Mouse (Mus musculus) cerebellum, postnatal 36 days (tissue): ENCODE measurements around the gene Sf3b2.
"Not testable (repeated sequence)": the region's sequence is repeated elsewhere in the genome, so short reads cannot be mapped to it uniquely, and the experiment has no call there.

Source experiments
- DNase-seq, 2 experiments: peaks; one replicate each; pipeline ENCODE4 v3.0.0; 2021 to 2022; ENCODE audit warnings: mixed read lengths in 2 of 2

Gene Sf3b2

DNA sequence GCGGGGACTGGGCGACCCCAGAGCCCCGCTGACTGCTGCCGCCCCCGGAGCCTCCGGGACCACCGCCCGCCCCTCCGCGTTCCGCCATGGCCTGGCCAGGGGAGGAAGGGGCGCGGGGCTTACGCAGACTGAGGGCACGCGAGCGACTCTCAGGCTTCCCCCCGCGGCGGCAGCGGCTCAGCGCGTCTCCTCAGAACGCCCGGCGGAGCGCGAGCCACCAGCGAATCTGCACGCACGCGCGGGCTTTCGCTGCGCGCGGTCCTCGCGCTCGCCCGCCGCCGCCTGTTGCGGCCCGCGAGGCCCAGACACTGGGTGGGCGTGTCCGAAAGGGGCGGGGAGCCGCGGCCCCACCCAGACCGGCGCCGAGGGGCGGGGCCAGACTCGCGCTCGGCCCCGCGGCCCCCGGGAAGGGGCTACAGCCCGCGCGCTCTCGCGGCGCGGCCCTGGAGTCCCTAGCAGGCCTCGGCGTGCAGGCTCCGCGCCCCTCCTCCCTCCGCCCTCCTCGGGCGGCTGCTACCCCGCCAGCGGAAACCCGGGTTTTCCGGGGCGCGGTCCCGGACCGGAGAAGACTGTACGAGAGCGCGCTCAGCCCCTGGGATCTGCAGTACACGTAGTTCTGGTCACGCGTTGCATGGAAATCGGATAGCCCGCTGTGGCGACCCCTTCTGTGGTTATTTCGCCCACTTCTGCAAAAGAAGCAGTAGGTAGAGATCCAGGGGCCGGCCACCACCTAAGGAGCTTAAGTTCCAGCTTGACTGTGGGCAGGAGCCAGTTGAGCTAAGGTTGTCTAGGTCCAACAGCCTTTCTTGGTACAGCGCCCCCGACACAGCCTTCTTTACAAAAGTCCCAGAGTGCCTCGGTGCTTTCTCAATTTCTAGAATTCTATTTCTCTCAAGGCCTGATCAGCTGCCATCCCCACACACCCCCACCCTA lies 22.2 kb downstream of the Sf3b2 start, which contains the start of gene Pacs1:
Gene Pacs1, minus strand, starts transcription at position 319 of the 933 bp plus-strand sequence.
- peak; percentile 76 to 83 for DNase-seq

DNA sequence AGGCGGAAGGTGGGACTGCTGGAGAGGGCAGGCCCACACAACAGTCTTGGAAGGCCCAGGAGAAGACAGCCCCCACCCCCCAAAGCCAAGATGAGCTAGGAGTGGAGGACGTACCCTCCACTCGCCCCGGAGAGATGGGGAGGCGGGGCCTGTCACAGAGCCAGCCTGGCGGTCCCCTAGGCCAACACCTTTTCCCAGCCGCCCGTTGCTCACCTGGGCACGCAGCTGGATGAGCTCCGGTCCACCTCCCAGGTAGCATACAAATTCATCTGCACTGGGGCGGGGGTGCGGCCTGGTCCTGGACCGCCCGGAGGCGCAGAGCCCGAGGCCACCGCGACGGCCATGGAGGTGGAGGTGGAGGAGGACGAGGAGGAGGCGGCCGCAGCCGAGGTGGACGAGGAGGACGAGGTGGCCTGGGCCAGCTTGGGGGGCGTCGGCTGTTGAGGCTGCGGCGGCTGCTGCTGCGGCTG lies 22.9 kb downstream of the Sf3b2 start:
- peak; percentile 25 to 41 for DNase-seq

- no peak for DNase-seq
Observed at GRCm38 (mm10) chr19:5271430-5271829, 23.8 kb downstream of the Sf3b2 start.

- no peak for DNase-seq
Observed at GRCm38 (mm10) chr19:5269392-5269791, 25.9 kb downstream of the Sf3b2 start.

DNA sequence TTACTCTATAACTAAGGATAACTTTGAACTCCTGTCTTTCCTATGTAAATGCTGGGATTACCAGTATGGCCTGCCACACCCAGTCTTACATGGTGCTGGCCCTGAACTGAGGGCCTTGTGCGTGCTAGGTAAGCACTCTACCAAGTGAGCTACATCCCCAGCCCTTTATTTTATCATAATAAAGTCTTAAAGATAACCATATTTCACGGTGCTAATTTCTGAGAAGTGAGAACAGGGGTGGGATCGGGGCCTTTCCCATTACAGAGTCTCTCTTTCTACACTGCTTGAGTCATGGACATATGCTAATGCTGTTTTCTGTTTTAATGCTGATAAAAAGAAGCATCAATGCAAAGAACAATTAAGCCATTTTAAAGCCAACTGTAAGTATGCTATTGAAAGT lies 26.4 kb downstream of the Sf3b2 start:
- no peak for DNase-seq

DNA sequence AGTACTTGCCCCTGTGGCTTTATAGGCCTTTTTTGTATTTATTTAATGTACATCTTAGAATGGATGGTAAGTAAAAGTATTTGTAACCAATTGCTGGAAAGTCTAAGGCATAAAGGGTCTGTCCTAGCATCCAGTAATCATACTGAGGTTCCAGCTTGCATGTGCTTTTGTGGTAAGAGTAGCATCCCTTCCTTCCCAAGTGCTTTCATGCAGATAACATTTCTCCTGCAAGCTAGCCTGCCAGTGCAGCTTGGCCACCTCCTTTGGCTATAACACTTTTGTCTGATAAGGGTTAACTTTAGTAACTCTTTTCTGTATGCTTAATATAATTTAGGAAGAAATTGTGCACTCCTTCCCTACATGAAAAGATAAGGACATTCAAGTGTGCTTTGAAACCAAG lies 27.2 kb downstream of the Sf3b2 start:
- DNase-seq: no peak

DNA sequence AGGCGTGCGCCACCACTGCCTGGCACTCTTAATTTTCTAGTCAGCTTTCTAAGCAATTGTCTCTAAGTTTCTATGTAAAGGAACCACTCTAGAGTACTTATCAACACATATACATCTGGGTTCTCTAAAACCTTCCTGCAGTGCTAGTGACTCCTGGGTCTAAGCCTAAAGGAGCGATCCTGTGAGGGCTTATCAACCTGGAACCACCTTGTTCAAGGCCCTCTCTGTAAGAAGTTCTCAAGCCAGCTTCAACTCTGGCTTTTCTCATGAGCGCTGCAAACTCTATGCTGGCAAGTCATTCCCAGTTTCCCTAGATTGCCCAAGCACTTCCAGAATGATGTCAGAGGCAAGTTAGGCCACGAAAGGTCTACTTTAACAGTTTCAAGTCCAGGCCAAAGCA lies 28.2 kb downstream of the Sf3b2 start:
- DNase-seq: no peak

DNA sequence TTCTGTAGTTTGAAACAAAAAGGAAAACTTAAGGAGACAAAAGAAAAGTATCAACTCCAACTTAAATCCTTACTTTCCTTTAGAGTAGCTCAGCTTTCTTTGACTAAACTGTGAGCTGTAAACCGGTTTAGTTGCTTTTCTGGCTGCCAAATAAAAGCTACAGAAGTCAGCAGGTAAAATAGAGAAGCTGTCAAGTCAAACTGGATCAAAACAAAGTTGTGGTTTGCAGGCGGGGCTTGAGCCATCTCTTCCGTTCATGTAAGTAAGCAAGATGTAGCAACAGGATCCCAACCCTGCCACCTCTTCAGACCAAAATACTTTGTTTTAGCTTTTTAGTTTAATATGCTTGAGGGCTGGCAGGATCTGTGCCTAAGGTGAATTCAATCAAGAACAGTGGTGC lies 38.1 kb downstream of the Sf3b2 start:
- DNase-seq: no peak

DNA sequence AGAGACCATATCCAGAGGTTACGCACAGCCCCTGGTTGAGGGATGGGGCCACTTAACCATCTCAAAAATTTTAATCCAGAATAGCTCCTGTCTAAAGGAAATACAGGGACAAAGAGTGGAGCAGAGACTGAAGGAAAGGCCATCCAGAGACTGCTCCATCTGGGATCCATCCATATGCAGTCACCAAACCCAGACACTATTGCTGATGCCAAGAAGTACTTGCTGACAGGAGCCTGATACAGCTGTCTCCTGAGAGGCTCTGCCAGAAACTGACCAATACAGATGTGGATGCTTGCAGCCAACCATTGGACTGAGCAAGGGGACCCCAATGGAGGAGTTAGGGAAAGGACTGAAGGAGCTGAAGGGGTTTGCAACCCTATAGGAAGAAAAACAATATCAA lies 58.3 kb downstream of the Sf3b2 start:
- not testable (repeated sequence) for DNase-seq

- no peak for DNase-seq
Observed at GRCm38 (mm10) chr19:5232696-5233095, 62.6 kb downstream of the Sf3b2 start.

DNA sequence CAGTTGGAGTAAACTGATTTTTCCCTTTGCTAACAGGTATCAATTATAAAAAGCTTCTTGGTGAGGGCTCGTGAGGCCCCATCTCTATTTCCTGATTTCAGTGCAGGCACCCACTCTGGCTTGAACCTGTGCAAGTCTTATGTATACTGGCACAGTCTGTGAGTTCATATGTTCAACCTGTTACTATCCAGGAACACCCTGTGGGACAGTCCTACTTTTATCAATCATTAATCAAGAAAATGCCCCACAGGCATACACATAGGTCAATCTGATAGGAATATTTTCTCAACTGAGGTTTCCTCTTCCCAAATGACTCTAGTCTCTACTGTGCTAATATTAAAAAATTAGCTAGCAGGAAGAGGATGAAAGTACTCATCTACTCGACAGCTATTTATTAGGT lies 65.1 kb downstream of the Sf3b2 start:
- DNase-seq: no peak

GRCm38 (mm10) chr19:5224624-5225023 lies 70.6 kb downstream of the Sf3b2 start:
- DNase-seq: no peak

DNA sequence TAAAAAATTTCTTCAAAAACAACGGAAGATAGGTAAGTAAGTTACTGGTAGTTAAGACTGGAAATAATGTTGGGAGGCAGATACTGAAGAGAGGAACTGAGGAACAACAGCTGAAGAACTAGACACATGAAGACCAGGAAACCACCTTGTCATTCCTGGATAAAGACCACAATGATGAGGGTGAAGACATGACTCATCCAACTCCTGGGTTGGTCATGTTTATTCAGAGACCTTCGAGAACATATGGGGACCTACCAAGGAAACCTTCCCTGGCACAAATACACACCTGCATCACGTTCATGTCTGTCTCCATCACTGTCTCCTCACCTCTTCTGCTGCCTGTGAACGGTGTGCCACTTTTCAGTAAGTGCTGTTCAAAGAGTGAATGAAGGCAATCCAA lies 71.2 kb downstream of the Sf3b2 start:
- no peak for DNase-seq
